Mouse (Mus musculus) A20 (cell line): Measurements from ENCODE around the gene Ccne1.
"Not testable (repeated sequence)": the region's sequence is repeated elsewhere in the genome, so short reads cannot be mapped to it uniquely, and the experiment has no call there.

Experiments used
- DNase-seq: peaks from one replicate; pipeline ENCODE4 v3.0.0-alpha.2; 2011; ENCODE audit warnings: low read depth, low spot score

Ccne1 gene

GRCm38 (mm10) chr7:38107371-38108259 is at the start of gene Ccne1:
Gene Ccne1 (minus strand): TSS chr7:38107534.
- peak; percentile 96 for DNase-seq

GRCm38 (mm10) chr7:38155829-38156228 is 48.5 kb upstream of the Ccne1 start:
- DNase-seq, result no peak

- DNase-seq, result no peak
These were observed 45.2 kb upstream of the Ccne1 start for GRCm38 (mm10) chr7:38152571-38152970.

- DNase-seq, result no peak
These were observed 44.5 kb upstream of the Ccne1 start for GRCm38 (mm10) chr7:38151706-38152312.

- DNase-seq, result no peak
These were observed 40.1 kb upstream of the Ccne1 start for GRCm38 (mm10) chr7:38147477-38147876.

DNA sequence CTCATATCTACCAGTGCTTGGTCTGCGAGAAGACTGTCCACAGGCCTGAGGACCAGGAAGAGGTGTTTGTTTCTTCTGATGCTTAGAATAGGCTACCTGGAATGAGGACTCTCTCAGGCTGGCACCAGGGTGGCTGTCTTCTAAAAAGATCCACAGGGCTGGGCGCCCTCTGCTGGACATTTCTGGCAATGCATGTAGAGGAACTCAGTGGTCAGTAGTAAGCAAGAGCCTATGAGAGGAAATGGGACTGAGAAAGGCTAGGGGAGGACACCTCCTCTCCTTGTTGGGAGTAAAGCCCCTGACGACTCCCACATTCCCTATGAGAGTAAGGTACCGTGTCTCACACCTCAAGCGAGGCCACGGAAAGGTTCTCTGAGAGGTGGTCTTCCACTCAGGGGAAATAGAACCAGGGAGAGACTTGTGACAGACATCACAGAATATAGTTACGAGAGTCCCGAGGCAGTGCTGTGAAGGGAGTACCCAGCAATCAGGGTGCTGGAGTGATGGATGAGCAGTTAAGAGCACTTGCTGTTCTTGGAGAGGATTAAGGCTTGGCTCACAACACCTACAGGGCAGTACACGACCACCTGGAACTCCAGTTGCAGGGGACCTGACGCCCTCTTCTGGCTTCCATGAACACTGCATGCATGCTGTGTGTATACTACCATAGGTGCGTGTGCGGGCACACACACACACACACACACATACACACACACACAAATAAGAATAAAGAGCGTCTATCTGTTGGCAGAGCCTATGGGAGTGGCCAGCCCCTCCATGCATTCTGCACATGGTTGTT is 34.6 kb upstream of the Ccne1 start:
- peak; percentile 87 for DNase-seq

DNA sequence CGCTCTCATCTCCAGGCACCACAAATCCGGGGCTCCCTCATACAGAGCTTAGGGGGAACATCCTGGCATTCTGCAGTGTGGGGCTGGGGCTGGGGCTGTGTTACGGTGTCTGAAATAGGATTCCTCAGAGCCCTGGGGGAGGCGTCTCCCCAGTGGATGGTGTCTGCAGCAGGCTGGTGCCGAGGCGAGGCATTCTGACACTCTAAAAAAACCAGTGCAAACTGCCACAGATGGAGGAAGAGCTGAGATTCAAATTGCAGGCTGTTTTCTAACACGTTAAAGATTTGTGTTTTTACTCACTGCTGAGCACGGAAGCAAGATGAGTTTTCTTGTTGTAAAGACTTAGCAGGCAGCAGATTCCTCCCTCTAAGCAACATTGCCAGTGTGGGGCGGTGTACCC is 33.0 kb upstream of the Ccne1 start:
- no peak for DNase-seq

GRCm38 (mm10) chr7:38134471-38134870 is 27.1 kb upstream of the Ccne1 start:
- DNase-seq, result no peak

DNA sequence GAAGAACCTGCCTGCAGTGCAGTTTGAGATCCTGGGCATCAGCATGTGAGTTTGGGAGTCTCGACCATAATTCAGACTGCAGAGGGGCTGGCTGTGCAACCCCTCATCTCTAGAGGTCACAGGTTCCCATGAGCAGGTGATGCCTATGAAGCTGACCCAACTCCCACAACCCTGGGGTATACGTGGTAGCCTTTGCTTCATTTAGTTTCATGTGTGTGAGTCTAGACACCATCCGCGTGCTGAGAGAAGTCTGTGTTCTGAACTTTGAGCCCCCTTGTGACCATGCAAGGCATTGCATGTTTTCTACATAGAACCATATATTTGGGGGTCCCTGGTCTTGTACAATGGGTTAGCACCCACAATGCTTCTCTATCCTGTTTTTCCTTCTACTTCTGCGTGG is 23.9 kb upstream of the Ccne1 start:
- DNase-seq, result peak; percentile 66

DNA sequence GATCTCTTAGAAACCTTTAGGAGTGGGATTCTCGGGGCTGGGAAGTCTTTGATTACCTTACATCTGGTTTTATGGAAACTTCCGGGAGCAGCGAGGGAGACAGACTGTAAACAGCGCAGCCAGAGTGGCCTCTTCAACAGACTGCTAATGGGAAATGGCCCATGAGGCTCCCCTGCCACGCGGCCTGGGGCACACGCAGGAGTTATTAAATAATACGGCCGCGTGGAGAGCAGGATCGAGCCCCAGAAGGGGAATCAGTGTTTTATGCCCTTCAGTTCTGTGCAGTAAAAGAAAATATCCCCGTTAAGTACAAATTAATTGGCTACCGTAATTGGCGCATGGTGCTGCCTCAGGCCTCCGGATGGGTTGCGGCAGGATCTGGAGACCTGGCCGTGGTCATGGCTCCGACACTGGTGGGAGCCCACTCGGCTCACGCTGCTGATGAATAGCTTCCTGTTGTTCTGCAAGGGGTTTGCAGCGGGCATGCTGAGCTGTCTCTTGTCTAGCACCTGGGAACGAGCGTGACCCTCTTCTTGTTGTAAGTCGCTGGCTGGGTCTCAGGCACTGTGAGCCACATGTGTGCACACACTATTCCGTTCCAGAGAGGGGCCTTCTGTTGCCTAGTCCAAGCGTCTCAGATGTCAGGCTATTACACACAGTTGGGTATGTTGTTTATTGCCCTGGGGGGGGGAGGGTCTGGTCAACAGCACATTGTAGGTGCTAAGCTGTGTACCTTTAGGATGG is 22.8 kb upstream of the Ccne1 start:
- no peak for DNase-seq

- DNase-seq, result no peak
These were observed 22.2 kb upstream of the Ccne1 start for GRCm38 (mm10) chr7:38129491-38129890.

GRCm38 (mm10) chr7:38128256-38128655 is 20.9 kb upstream of the Ccne1 start:
- not testable (repeated sequence) for DNase-seq

GRCm38 (mm10) chr7:38125565-38126159 is 18.3 kb upstream of the Ccne1 start:
- peak; percentile 68 for DNase-seq

DNA sequence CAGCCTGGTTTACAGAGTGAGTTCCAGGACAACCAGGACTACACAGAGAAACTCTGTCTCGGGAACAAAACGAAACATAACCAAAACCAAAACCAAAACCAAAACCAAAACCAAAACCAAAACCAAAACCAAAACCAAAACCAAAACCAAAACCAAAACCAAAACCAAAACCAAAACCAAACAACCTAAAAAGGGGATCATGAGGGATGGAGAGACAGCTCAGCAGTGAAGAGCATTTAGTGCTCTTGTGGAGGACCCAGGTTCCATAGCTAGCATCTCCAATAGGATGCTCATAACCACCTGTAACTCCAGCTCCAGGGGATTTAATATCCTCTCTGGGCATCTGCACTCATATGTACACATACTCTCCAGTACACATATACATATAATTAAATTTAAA is 16.8 kb upstream of the Ccne1 start:
- not testable (repeated sequence) for DNase-seq

GRCm38 (mm10) chr7:38118594-38118993 is 11.3 kb upstream of the Ccne1 start:
- DNase-seq, result peak; percentile 43

DNA sequence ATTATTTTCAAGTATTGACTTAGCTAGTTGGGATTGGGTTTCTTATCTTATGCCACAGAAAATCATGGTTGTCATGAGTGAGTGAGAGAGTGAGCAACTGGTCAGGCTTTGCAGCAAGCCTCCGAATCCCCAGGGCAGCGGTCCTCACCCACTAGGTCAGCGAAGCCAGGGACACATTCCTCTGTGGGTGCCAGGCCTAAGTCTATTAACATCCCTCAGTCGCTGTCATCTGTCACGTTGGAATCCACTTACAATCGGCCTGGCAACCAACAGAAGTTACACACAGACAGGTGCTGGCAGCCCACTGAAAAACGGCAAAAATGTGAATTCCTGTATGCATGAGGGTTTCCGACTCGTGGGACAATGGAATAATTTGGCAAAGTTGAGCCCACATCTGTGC is 5.1 kb upstream of the Ccne1 start:
- DNase-seq, result no peak

DNA sequence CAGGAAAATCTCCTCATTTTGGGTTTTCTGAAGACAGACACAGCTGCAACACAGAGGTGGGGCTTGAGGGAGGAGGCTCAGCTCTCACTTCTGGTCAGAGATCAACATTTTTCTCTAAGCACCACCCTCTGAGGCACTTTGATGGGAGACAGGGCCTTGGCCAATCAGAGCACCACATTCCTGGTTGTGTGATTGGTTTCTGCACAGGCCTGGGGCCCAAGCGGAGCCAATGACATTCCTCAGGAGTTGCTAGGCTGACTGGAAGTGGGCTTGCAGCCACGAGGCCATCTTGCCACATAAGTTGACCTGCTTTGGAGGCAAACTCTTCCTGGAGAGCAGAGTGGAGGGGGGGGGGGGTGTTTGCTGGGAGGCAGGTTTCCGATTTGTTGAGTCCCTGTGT is 4.7 kb upstream of the Ccne1 start:
- DNase-seq, result no peak

DNA sequence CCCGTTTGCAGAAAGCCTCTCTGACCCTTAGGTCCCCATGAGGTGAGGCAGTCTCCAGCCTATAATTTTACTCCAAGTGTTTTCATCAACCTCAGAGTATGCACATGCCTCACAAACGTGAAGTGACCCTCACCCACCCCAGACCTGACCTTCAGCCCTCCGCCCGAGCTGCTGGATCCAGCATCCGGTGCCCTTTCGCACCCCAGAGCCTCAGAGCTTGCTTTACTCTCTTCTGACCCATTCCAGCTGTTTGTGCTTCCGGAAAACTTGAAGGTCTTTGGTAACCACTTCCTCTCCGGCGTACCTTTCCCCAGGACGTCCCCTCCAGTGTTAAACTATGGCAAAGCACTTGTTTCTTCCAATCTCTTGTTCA is 912 bp upstream of the Ccne1 start:
- no peak for DNase-seq

DNA sequence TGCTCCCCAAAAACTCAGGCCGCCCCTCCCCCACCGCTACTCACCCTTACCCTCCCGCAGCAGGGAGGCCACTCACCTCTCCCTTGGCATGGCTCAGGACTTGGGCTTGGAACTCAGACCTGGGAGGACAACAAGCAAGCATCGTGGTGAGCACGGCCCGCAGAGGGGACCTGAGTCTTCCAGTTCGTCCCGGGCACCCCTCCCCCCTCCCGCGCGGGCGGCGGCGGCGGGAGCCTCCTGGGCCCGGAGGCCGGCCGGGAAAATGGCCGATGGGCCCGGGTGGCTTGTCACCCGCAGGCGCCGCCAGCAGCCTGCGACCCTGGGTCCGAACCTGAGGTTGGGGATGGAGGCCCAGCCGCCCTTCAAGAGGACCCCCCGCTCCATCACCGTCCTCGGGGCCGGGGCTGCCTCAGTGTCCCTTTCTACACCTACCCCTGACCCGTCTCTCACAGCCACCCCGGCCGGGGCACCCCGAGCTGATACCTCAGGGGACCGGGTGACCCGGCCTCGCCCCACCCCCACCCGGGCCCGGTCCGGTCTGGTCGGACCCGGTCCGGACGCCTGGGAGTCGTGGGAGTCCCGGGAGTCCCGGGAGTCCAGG is 523 bp downstream of the Ccne1 start:
- peak; percentile 75 for DNase-seq

GRCm38 (mm10) chr7:38105379-38105778 is 2.0 kb downstream of the Ccne1 start:
- DNase-seq, result no peak

DNA sequence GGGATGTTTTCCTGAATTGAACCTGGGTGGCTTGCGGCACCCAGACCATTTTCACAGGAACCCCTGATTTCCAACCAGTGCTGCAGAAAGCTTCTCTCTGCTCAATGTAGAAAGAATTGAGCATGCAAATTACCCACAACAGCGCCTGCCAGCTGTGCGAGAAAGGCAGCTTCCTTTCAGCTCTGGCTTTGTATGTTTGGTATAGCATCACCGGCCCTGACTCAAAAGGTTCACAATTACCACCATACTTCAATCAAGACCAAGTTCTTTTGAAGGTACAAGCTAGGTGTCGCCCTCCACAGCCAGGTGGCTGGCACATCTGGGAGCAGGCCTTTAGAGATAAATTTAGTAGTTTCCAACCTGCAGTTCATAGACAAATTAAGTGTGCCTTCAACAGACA is 3.2 kb downstream of the Ccne1 start:
- DNase-seq, result peak; percentile 80
